Mouse (Mus musculus) stomach, postnatal 0 days (tissue): ENCODE measurements around the gene Myrfl. TPM values are rescaled to one million over a fixed set of nuclear protein-coding genes. Genes with fewer than 3 reads are reported as not detected.

ENCODE experiments used
- ATAC-seq: fragments of 200-750 bp; cut with Nextera tagmentation; 2 replicates; pipeline ENCODE4 v1.8.0; 2017; ENCODE audit not compliant: low FRiP score, low TSS enrichment
- DNase-seq: peaks from one replicate; pipeline ENCODE4 v3.0.0-alpha.2; 2016; ENCODE audit warnings: low spot score
- H3K27ac ChIP-seq: fragments of 300-500 bp; sonication (generic); replicated peaks from 2 replicates; pipeline ENCODE4 v1.5.1; 2014; ENCODE audit warnings: mild to moderate bottlenecking, control low read depth
- H3K27me3 ChIP-seq: fragments of 300-500 bp; sonication (generic); 2 replicates; pipeline ENCODE4 v1.6.1; 2014; ENCODE audit warnings: low read length; ENCODE audit not compliant: control insufficient read depth, insufficient read depth
- H3K36me3 ChIP-seq: fragments of 300-500 bp; sonication (generic); 2 replicates; pipeline ENCODE4 v1.6.1; 2014; ENCODE audit warnings: low read length, mixed read lengths; ENCODE audit not compliant: control insufficient read depth, insufficient read depth
- H3K4me1 ChIP-seq: fragments of 300-500 bp; sonication (generic); replicated peaks from 2 replicates; pipeline ENCODE4 v1.6.1; 2014; ENCODE audit warnings: antibody characterized with exemption; ENCODE audit not compliant: control insufficient read depth, insufficient read depth
- H3K4me2 ChIP-seq: fragments of 300-500 bp; sonication (generic); replicated peaks from 2 replicates; pipeline ENCODE4 v1.6.1; 2014; ENCODE audit warnings: low read depth, mild to moderate bottlenecking, control low read depth, moderate library complexity
- H3K4me3 ChIP-seq: fragments of 300-500 bp; sonication (generic); 2 replicates; pipeline ENCODE4 v1.5.1; 2014; ENCODE audit warnings: low read depth, low read length, control low read depth
- H3K9ac ChIP-seq: fragments of 300-500 bp; sonication (generic); 2 replicates; pipeline ENCODE4 v1.6.1; 2014; ENCODE audit warnings: mild to moderate bottlenecking, low read length, control low read depth, mixed read lengths
- H3K9me3 ChIP-seq: fragments of 300-500 bp; sonication (generic); 2 replicates; pipeline ENCODE4 v1.6.1; 2016; ENCODE audit warnings: low read length; ENCODE audit not compliant: control insufficient read depth
- CTCF ChIP-seq: IDR thresholded peaks from 2 replicates; pipeline ENCODE4 v1.5.1; 2016; ENCODE audit warnings: antibody characterized with exemption, low read depth, mild to moderate bottlenecking, moderate library complexity
- EP300 ChIP-seq: optimal IDR thresholded peaks from 2 replicates; pipeline ENCODE3; 2016; ENCODE audit warnings: antibody characterized with exemption
- WGBS: fragments of 180-500 bp; shearing (Covaris S2); extraction: QIAGEN DNeasy Blood & Tissue Kit; methylation state at CpG from one replicate; pipeline ENCODE4 v1.1.7; 2014; 5-methylcytosine and 5-hydroxymethylcytosine counted together
- polyA plus RNA-seq: library from polyadenylated mRNA; unstranded; fragments of >200 nt; fragmentation: Nextera tagmentation; extraction: Ambion mirVana; gene quantifications from 2 replicates; pipeline ENCODE4 v1.2.1, GENCODE M21; 2015

Gene Myrfl
- polyA plus RNA-seq, 1 experiment from 2014 or later = 0.02 TPM

DNA sequence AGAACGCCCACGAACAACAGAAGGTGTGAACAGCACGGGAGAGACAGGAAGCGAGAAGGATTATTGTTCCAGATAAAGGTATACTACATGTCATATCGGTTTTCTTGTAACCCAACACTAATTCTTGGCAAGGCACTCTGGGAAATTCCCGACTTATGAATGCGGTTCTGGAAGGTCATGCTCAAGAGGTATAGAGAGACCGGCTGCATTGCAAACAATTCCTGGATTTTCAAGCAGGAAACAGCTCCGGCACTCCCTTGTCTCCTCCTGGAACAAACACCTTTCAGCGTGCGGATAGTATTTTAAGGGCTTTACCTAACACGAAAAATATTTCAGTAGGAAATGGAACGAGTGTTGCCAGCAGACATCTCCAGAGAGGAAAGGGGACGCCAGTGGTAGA, 145.8 kb downstream of the Myrfl start:
- TF ChIP-seq EP300 (no peak), CTCF (no peak)
- DNase-seq (no peak), ATAC-seq (0 out of 2 replicates have a peak, but pooled peaks have one; percentile 38)
- H3K9me3 ChIP-seq = no peaks in the 10 kb centered on the region
- no peaks in the 10 kb centered on the region for H3K36me3 ChIP-seq
- H3K4me3 ChIP-seq = no peak overlapping the region
- no peak overlapping the region for H3K9ac ChIP-seq
- H3K27ac ChIP-seq = no peak overlapping the region
- no peaks in the 10 kb centered on the region for H3K4me1 ChIP-seq
- no peaks in the 10 kb centered on the region for H3K27me3 ChIP-seq
- no peak overlapping the region for H3K4me2 ChIP-seq
- 55% methylated on average over 14 of the region's 14 CpGs for WGBS

DNA sequence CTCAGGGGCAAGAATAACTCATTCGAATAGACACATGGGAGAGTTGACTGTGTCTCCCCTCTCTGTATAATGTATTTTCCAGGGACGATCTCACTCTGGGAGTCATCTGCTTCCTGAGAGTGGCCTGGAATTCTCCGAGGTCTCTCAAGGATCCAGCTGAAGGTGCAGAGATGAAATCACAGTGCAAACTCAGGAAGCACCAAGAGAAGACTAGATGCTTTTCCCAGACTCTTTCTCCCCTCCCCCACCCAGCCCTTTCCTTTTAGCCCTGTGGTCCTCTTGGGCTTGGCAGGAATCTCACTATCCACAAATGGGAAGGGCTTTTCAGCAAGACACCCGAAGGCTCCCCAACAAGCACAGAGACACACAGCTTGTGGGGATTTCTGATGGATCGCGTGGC, 146.7 kb downstream of the Myrfl start:
- H3K36me3 ChIP-seq = no peaks in the 10 kb centered on the region
- no peak overlapping the region for H3K9ac ChIP-seq
- no peaks in the 10 kb centered on the region for H3K27me3 ChIP-seq
- H3K9me3 ChIP-seq = no peaks in the 10 kb centered on the region
- H3K4me2 ChIP-seq = no peak overlapping the region
- H3K4me3 ChIP-seq = no peak overlapping the region
- H3K4me1 ChIP-seq = no peaks in the 10 kb centered on the region
- ATAC-seq (no peak), DNase-seq (no peak)
- no peak overlapping the region for H3K27ac ChIP-seq
- WGBS = 68% methylated on average over 6 of the region's 6 CpGs
- TF ChIP-seq EP300 (no peak), CTCF (no peak)

DNA sequence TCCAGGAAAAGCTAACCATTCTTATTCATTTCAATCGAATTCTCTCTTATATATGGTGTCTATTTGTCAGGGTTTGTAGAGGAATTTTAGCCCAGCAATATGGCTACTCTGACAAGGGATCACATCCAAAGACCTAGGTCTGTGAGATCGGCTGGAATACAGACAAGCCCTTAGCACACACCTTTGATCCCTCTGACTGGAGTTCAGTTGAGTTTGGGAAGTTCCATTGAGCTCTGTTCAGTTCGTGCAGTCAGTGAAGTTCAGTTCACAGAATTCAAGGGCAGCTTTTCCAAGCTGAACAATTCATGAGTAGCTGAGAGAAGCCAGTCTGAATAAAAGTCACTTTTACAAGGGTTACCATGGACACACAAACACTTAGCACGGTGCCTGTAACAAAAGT, 148.0 kb downstream of the Myrfl start:
- no peak overlapping the region for H3K27ac ChIP-seq
- ATAC-seq = no peak
- no peak overlapping the region for H3K4me2 ChIP-seq
- H3K4me1 ChIP-seq = no peaks in the 10 kb centered on the region
- H3K9me3 ChIP-seq = no peaks in the 10 kb centered on the region
- no peaks in the 10 kb centered on the region for H3K36me3 ChIP-seq
- 88% methylated on average over 4 of the region's 4 CpGs for whole genome bisulfite sequencing
- TF ChIP-seq EP300 (no peak), CTCF (no peak)
- H3K4me3 ChIP-seq = no peak overlapping the region
- no peaks in the 10 kb centered on the region for H3K27me3 ChIP-seq
- H3K9ac ChIP-seq = no peak overlapping the region
- no peak for DNase-seq

DNA sequence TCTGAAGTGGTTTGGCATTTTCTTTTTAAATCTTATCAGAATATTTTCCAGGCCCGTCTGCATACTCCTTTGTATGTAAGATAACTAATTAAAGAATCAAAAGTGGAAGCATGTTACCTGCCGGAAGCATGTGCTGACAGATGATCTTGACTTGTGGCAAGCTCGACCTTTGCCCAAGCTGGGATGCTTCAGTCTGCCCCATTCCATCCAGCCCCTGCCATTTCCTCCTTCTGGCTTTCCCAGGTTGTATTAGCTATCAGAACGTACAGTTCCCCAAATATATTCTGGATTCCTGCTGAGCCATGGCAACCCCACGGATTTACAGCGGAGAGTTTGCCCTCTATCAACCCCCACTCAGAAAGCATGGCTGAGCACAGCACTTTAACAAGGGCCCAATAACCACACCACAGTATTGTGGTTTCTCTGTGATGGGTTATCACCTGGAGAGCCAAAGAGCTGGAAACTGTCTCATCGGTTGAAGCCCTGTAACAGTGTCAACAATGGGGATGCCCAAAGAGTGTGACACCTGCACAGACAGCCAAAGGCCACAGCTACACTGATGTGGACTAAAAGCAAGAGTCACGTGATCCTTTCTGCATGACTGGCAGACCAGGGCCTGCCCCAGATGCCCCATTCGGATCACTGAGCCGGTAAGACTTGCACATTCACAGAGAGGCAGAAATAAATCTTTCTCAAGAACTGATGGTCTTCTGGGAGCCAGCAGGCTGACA, 150.3 kb downstream of the Myrfl start:
- DNase-seq (no peak), ATAC-seq (no peak)
- H3K9me3 ChIP-seq = no peaks in the 10 kb centered on the region
- no peak for TF ChIP-seq CTCF
- no peaks in the 10 kb centered on the region for H3K36me3 ChIP-seq
- H3K9ac ChIP-seq = no peak overlapping the region
- no peak overlapping the region for H3K27ac ChIP-seq
- no peak overlapping the region for H3K4me2 ChIP-seq
- WGBS = 72% methylated on average over 10 of the region's 10 CpGs
- no peaks in the 10 kb centered on the region for H3K4me1 ChIP-seq
- no peaks in the 10 kb centered on the region for H3K27me3 ChIP-seq
- H3K4me3 ChIP-seq = no peak overlapping the region

DNA sequence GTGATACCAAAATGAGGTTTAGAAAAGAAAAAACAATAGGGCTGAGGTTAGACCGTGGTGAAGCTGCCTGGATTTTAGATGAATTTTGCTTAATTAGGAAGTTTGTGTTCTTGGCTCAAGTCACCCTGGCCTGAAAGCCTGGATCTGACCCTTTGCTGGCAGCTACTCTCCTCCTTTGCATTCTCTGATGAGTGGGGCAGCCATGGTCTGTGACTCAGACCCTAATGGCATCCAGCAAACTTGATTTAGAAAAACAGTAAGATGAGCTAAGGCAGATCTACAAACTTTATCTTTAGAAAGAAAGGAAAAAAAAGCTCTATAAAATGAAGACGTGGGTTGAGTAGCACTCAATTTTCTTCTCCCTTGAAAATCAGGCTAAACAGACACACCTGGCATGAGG, 154.0 kb downstream of the Myrfl start:
- Histone ChIP-seq H3K36me3 (no peaks in the 10 kb centered on the region), H3K4me1 (no peaks in the 10 kb centered on the region), H3K27ac (no peak overlapping the region), H3K9me3 (no peaks in the 10 kb centered on the region), H3K4me3 (no peak overlapping the region), H3K9ac (no peak overlapping the region), H3K27me3 (no peaks in the 10 kb centered on the region), H3K4me2 (no peak overlapping the region)
- ATAC-seq (no peak), DNase-seq (no peak)
- no peak for TF ChIP-seq CTCF
- WGBS = 73% methylated on average over 2 of the region's 2 CpGs

DNA sequence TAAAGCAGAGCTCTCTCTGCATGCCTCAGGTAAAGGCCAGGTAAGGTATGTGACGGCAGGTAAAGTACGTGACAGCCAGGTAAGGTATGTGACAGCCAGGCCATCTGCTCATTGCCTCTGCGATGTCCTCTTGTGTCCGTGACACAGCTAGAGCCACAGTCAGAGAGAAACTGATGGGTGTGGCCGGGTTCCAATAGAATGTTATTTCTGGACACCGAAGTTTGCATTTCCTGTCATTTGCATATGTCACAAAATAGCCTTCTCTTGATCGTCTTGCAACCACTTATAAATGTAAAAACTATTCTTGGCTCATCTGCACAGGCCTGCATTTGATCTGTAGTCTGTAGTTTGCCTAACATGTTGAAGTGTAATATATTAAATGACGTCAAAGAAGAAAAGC, 154.5 kb downstream of the Myrfl start:
- Histone ChIP-seq H3K4me3 (no peak overlapping the region), H3K9me3 (no peaks in the 10 kb centered on the region), H3K27ac (no peak overlapping the region), H3K36me3 (no peaks in the 10 kb centered on the region), H3K4me1 (no peaks in the 10 kb centered on the region), H3K27me3 (no peaks in the 10 kb centered on the region), H3K9ac (no peak overlapping the region), H3K4me2 (no peak overlapping the region)
- ATAC-seq = no peak
- no peak for DNase-seq
- no peak for TF ChIP-seq EP300
- no peak for TF ChIP-seq CTCF
- 79% methylated on average over 8 of the region's 8 CpGs for WGBS
